Mouse (Mus musculus) neutrophil, adult 5-6 weeks (primary cell): ENCODE results near the gene Fdps. TPM values are rescaled to one million over a fixed set of nuclear protein-coding genes. Genes with fewer than 3 reads are reported as not detected.
A peak's percentile ranks its signal among the peaks of the same experiment; 100 is the strongest.
"Not testable (repeated sequence)": the region's sequence is repeated elsewhere in the genome, so short reads cannot be mapped to it uniquely, and the experiment has no call there.

Experiments used
- ATAC-seq: fragments of 151-379, 151-347 bp; 2 replicates; pipeline ENCODE4 v1.8.0; 2017; ENCODE audit warnings: mild to moderate bottlenecking, moderate TSS enrichment; ENCODE audit not compliant: insufficient number of reproducible peaks, poor library complexity, low FRiP score, severe bottlenecking; ENCODE audit errors: extremely low read depth
- total RNA-seq: library from RNA; stranded (forward); fragments of 200-1000 nt; gene quantifications from 2 replicates; pipeline ENCODE4 v1.2.3, GENCODE M21; 2017

The Fdps gene
- total RNA-seq, 1 experiment from 2014 or later, result 26.5 TPM

GRCm38 (mm10) chr3:89106881-89107280 lies 5.1 kb upstream of the Fdps start:
- no peak for ATAC-seq

- ATAC-seq, result no peak
These were observed 1.5 kb upstream of the Fdps start for GRCm38 (mm10) chr3:89103291-89103595.

GRCm38 (mm10) chr3:89102495-89103290 lies 934 bp upstream of the Fdps start:
- ATAC-seq, result no peak

- ATAC-seq, result no peak
These were observed 324 bp downstream of the Fdps start for GRCm38 (mm10) chr3:89101459-89101811.

GRCm38 (mm10) chr3:89100811-89101210 lies 948 bp downstream of the Fdps start, which contains the start of gene Gm43738:
Gene Gm43738 (minus strand): TSS chr3:89101099.
- ATAC-seq, result no peak

- no peak for ATAC-seq
These were observed 7.7 kb downstream of the Fdps start for GRCm38 (mm10) chr3:89094021-89094420.

- no peak for ATAC-seq
These were observed 8.6 kb downstream of the Fdps start, which contains the start of gene Rusc1 for GRCm38 (mm10) chr3:89093175-89093574. Gene Rusc1 (minus strand): TSS chr3:89093311.

GRCm38 (mm10) chr3:89092509-89093090 lies 9.2 kb downstream of the Fdps start:
- no peak for ATAC-seq

- no peak for ATAC-seq
These were observed 9.8 kb downstream of the Fdps start for GRCm38 (mm10) chr3:89091811-89092508.

GRCm38 (mm10) chr3:89090694-89091655 lies 10.8 kb downstream of the Fdps start:
- no peak for ATAC-seq

GRCm38 (mm10) chr3:89089882-89090591 lies 11.7 kb downstream of the Fdps start:
- ATAC-seq, result peak; percentile 87

GRCm38 (mm10) chr3:89088974-89089373 lies 12.8 kb downstream of the Fdps start:
- no peak for ATAC-seq

GRCm38 (mm10) chr3:89087338-89088110 lies 14.2 kb downstream of the Fdps start:
- ATAC-seq, result peak; percentile 40

- ATAC-seq, result no peak
These were observed 17.0 kb downstream of the Fdps start for GRCm38 (mm10) chr3:89084654-89085190.

- ATAC-seq, result no peak
These were observed 17.6 kb downstream of the Fdps start for GRCm38 (mm10) chr3:89084133-89084532.

GRCm38 (mm10) chr3:89082287-89082686 lies 19.5 kb downstream of the Fdps start:
- ATAC-seq, result not testable (repeated sequence)

- no peak for ATAC-seq
These were observed 24.4 kb downstream of the Fdps start for GRCm38 (mm10) chr3:89077383-89077782.
